Mouse (Mus musculus) thymus, adult 2 months (tissue): ENCODE results near the gene Kcnd2.

ENCODE experiments used
- CTCF ChIP-seq: fragments of 200-500 bp; IDR thresholded peaks from 2 replicates; pipeline ENCODE4 v1.5.1; 2012; ENCODE audit warnings: mild to moderate bottlenecking, control low read depth, low read length, moderate library complexity, borderline replicate concordance; ENCODE audit not compliant: control insufficient read depth, poor library complexity, insufficient read depth; ENCODE audit errors: extremely low read depth
- POLR2A ChIP-seq: fragments of 200-500 bp; IDR thresholded peaks from 2 replicates; pipeline ENCODE4 v1.6.1; 2012; ENCODE audit warnings: mild to moderate bottlenecking, low read length, control low read depth, moderate library complexity; ENCODE audit not compliant: control insufficient read depth, poor library complexity, insufficient read depth; ENCODE audit errors: extremely low read depth

DNA sequence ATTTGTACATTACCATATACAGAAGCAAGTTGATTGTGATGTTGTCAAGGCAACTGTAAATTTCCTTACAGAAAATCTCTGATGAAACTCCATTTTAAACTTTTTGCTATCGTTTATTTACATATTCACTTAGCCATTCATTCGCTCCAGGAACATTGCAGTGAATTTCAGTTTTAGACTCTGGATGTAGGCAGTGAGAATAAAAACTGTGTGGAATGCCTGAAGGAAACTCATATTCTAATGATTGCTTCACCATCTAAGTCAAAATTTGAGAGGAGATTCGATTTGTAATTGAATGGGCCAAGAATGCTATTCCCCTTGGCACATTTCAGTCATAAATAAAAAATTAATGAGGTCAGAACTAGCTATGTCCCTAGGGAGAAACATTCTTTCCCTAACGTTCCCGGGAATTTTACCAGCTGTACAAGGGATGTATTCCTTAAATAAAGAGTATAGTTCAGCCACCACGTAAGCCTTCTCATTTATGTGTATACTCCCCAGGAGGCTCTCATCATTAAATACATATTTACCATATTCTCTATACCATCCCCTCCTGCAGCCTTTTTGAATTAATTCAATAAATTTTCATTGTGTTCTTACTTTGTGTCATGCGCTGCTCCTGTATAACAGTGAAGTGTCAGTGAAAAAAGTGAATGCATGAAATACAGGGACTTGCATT is 394.2 kb downstream of the Kcnd2 start:
- TF ChIP-seq POLR2A (no peak), CTCF (no peak)
